Mouse (Mus musculus) kidney, embryonic 16.5 days (tissue): ENCODE measurements around the gene Dapk2. TPM values are rescaled to one million over a fixed set of nuclear protein-coding genes. Genes with fewer than 3 reads are reported as not detected.

Source experiments
- ATAC-seq: fragments of 200-750 bp; cut with Nextera tagmentation; 2 replicates; pipeline ENCODE4 v1.8.0; 2017; ENCODE audit warnings: moderate TSS enrichment; ENCODE audit not compliant: low FRiP score, low TSS enrichment
- H3K27ac ChIP-seq: fragments of 300-500 bp; sonication (generic); 2 replicates; pipeline ENCODE4 v1.5.1; 2014; ENCODE audit warnings: low read length
- H3K27me3 ChIP-seq: fragments of 300-500 bp; sonication (generic); 2 replicates; pipeline ENCODE4 v1.6.1; 2014; ENCODE audit warnings: low read length, control low read depth, mixed read lengths; ENCODE audit not compliant: insufficient read depth
- H3K36me3 ChIP-seq: fragments of 300-500 bp; sonication (generic); 2 replicates; pipeline ENCODE4 v1.6.1; 2014; ENCODE audit warnings: low read length, control low read depth, mixed read lengths; ENCODE audit not compliant: insufficient read depth
- H3K4me1 ChIP-seq: fragments of 300-500 bp; sonication (generic); 2 replicates; pipeline ENCODE4 v1.6.1; 2014; ENCODE audit warnings: low read length, control low read depth, mixed read lengths; ENCODE audit not compliant: insufficient read depth
- H3K4me2 ChIP-seq: fragments of 300-500 bp; sonication (generic); replicated peaks from 2 replicates; pipeline ENCODE4 v1.6.1; 2014; ENCODE audit warnings: low read depth, low read length
- H3K4me3 ChIP-seq: fragments of 300-500 bp; sonication (generic); 2 replicates; pipeline ENCODE4 v1.5.1; 2014; ENCODE audit warnings: mild to moderate bottlenecking, low read length
- H3K9ac ChIP-seq: fragments of 300-500 bp; sonication (generic); replicated peaks from 2 replicates; pipeline ENCODE4 v1.6.1; 2014; ENCODE audit warnings: low read length
- H3K9me3 ChIP-seq: fragments of 300-500 bp; sonication (generic); 2 replicates; pipeline ENCODE4 v1.6.1; 2016; ENCODE audit warnings: low read length, control low read depth
- WGBS: fragments of 180-500 bp; shearing (Covaris S2); extraction: QIAGEN DNeasy Blood & Tissue Kit; methylation state at CpG from one replicate; pipeline ENCODE4 v1.1.7; 2014; 5-methylcytosine and 5-hydroxymethylcytosine counted together
- polyA plus RNA-seq: library from polyadenylated mRNA; unstranded; fragments of >200 nt; fragmentation: Nextera tagmentation; extraction: Ambion mirVana; gene quantifications from 2 replicates; pipeline ENCODE4 v1.2.1, GENCODE M21; 2015

Gene Dapk2
- polyA plus RNA-seq, 1 experiment from 2014 or later: 4.9 TPM

DNA sequence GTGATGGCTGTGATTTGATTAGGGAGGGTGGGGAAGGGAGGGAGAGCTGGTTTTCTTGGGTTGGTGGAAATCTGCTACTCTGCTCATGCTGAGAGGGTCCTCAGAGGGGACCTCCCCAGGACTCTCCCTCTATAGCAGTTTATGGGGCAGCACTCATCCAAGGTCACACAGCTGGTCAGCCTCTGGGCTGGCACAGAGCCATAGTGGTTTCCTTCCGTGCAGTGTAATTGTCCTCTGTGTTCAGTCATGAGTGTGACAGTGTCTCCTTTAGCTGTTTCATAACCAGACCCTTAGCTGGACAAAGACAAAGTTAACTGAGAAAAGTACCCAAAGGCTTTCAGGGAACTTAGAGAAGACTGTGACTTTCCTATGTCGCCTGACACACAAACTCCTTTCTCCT lies 103.7 kb downstream of the Dapk2 start:
- Histone ChIP-seq H3K4me3 (no peak overlapping the region), H3K36me3 (no peaks in the 10 kb centered on the region), H3K9ac (no peak overlapping the region), H3K4me1 (no peaks in the 10 kb centered on the region), H3K9me3 (no peaks in the 10 kb centered on the region), H3K27ac (no peak overlapping the region), H3K27me3 (no peaks in the 10 kb centered on the region), H3K4me2 (no peak overlapping the region)
- WGBS: 69% methylated on average over 2 of the region's 2 CpGs
- no peak for ATAC-seq

DNA sequence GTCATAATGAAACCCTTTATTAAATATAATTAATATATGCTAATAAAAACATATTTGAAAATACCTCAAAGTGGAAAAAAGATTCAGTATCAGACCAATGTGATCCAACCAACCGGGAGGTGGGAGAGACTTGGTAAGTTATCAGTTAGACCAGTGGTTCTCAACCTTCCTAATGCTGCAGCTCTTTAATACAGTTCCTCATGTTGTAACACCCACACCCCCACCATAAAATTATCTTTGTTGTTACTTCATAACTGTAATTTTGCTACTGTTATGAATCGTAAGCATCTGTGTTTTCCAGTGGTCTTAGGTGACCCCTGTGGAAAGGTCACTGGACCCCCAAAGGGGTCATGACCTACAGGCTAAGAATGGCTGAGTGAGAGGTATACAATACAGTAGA lies 105.7 kb downstream of the Dapk2 start:
- no peak overlapping the region for H3K9ac ChIP-seq
- no peaks in the 10 kb centered on the region for H3K4me1 ChIP-seq
- no peak overlapping the region for H3K27ac ChIP-seq
- no peak overlapping the region for H3K4me3 ChIP-seq
- 81% methylated on average over 2 of the region's 2 CpGs for WGBS
- no peak overlapping the region for H3K4me2 ChIP-seq
- no peaks in the 10 kb centered on the region for H3K27me3 ChIP-seq
- no peaks in the 10 kb centered on the region for H3K36me3 ChIP-seq
- H3K9me3 ChIP-seq: no peaks in the 10 kb centered on the region
- ATAC-seq: no peak

DNA sequence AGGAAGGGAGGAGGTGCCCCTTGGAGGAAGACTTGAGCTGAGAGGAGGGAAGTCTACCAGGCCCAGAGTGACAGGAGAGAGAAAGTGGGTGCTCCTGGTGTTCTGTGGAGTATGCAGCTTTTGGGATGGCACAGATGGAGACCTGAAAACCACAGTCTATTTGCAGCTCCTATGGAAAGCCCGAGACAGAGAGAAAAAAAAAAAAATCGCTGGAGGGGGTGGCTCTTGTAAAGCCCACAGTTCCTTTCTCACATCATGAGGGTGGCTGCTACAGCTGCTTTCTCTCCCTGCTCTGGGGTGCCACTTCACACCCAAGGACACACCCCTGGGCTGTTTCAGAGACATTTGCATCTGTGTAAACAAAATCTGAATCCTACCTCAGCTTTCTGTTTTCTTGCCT lies 107.6 kb downstream of the Dapk2 start:
- ATAC-seq: no peak
- H3K27ac ChIP-seq: no peak overlapping the region
- H3K9ac ChIP-seq: no peak overlapping the region
- H3K9me3 ChIP-seq: no peaks in the 10 kb centered on the region
- no peaks in the 10 kb centered on the region for H3K27me3 ChIP-seq
- no peaks in the 10 kb centered on the region for H3K4me1 ChIP-seq
- H3K4me3 ChIP-seq: no peak overlapping the region
- 38% methylated on average over 2 of the region's 2 CpGs for WGBS
- H3K36me3 ChIP-seq: no peaks in the 10 kb centered on the region
- no peak overlapping the region for H3K4me2 ChIP-seq

DNA sequence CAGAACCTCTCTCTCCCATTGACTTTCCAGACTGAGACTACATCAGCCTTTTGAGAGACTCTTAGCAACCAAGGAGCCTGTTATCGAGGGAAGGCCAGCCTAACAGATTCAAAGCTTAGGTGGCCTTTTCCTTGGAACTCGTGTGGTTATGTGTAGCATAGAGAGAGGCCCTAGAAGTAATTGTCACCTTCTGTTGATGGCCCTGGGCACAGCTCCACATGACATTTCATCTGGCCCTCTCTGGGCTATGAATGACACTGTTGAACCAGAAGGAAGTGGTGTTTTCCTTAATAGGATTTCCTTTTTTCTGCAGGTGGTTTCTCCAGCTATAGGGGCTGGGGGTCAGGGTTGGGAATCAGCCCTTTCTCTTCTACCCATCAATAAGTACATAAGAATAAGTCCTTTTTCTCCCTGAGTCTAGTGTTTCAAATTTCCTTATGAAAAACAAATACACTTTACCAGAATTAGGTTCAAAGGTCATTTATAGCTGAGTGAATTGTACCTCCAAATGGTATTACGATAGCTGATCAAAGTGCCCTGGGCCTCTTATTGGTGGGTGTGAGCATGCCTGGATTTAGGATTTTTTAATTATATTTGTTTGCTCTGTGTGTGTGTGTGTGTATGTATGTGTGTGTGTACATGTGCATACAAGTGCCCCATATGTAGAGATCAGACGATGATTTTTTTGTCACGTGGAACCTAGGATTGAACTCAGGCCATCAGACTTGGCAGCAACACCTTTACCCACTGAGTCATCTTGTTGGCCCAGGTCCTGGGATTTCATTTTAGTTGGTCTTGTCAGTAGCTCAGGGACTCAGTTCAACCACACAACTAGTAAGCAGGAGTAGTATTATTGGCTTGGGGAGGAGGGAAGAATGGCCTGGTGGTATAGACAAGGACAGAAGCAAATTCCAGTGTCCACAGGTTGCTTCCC lies 108.5 kb downstream of the Dapk2 start:
- WGBS: 75% methylated on average over 5 of the region's 5 CpGs
- no peak overlapping the region for H3K9ac ChIP-seq
- H3K27me3 ChIP-seq: no peaks in the 10 kb centered on the region
- H3K4me1 ChIP-seq: no peaks in the 10 kb centered on the region
- no peak overlapping the region for H3K4me3 ChIP-seq
- H3K4me2 ChIP-seq: no peak overlapping the region
- no peaks in the 10 kb centered on the region for H3K9me3 ChIP-seq
- H3K36me3 ChIP-seq: no peaks in the 10 kb centered on the region
- ATAC-seq: no peak
- H3K27ac ChIP-seq: no peak overlapping the region

DNA sequence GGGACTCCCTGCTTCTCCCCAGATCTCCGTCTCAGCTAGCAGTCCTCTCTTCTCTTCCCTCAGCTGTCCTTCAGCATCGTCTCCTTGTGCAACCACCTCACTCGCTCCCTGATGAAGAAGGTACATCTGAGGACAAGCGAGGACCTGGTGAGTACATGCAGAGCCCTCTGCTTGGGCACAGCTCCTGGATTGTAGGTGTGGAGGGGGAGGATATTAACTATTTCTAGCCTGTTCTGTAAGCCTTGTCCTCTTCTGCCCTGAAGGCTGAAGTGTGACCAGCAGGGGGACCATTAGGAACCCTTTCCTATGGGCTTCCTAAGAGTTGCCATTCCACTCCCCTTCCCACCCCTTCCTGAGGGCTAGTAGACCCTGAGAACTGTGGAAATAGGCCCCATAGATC lies 110.8 kb downstream of the Dapk2 start:
- no peak overlapping the region for H3K27ac ChIP-seq
- no peak overlapping the region for H3K9ac ChIP-seq
- ATAC-seq: no peak
- no peaks in the 10 kb centered on the region for H3K27me3 ChIP-seq
- H3K36me3 ChIP-seq: no peaks in the 10 kb centered on the region
- H3K4me3 ChIP-seq: no peak overlapping the region
- no peaks in the 10 kb centered on the region for H3K9me3 ChIP-seq
- no peak overlapping the region for H3K4me2 ChIP-seq
- WGBS: 96% methylated on average over 4 of the region's 4 CpGs
- H3K4me1 ChIP-seq: no peaks in the 10 kb centered on the region

DNA sequence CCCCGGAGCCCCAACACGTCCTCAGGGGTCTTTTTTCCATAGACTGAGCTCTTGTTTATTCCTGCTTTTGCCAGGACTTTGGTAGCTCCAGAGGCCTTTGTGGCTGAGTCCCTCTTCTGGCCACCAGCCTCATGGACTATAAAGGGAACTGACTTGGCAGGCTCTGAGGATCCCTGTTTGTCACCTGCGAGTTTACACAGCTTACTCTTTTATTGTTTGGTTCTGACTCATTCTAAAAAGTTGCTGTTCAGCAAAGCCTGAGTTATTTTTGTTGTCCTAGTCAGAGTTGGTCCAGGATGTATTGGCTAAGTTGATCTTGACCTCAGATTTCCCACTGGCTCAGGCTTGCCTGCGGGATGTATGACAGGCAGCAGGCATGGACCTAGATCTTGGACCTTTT lies 112.0 kb downstream of the Dapk2 start:
- Histone ChIP-seq H3K4me3 (no peak overlapping the region), H3K4me2 (no peak overlapping the region), H3K36me3 (no peaks in the 10 kb centered on the region), H3K27ac (no peak overlapping the region), H3K27me3 (no peaks in the 10 kb centered on the region), H3K9ac (no peak overlapping the region), H3K9me3 (no peaks in the 10 kb centered on the region), H3K4me1 (peaks cover 2% of the 10 kb centered on the region)
- no peak for ATAC-seq
- 83% methylated on average over 4 of the region's 4 CpGs for WGBS

DNA sequence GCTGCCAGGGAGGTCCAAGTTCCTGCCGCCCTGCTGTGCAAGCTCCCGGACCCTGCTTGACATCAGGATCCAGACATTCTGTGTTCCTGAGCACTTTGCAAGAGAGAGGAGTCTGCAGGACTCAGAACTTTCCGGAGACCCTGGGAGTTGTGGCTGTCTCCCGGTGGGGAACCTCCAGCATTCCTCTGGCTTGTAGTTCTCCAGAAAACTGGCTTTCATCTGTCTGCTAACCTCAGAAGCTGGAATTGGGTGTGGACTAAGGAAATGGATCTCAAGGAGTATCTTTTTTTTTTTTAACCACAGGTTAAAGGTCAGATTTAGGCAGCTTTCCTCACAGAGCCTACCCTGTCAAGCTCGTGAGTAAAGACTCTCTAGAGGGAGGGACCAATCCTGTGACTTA lies 113.7 kb downstream of the Dapk2 start:
- Histone ChIP-seq H3K9me3 (no peaks in the 10 kb centered on the region), H3K4me2 (no peak overlapping the region), H3K4me3 (no peak overlapping the region), H3K9ac (no peak overlapping the region), H3K36me3 (no peaks in the 10 kb centered on the region), H3K27me3 (no peaks in the 10 kb centered on the region), H3K4me1 (peaks cover 19% of the 10 kb centered on the region), H3K27ac (no peak overlapping the region)
- WGBS: 45% methylated on average over 5 of the region's 5 CpGs
- no peak for ATAC-seq

DNA sequence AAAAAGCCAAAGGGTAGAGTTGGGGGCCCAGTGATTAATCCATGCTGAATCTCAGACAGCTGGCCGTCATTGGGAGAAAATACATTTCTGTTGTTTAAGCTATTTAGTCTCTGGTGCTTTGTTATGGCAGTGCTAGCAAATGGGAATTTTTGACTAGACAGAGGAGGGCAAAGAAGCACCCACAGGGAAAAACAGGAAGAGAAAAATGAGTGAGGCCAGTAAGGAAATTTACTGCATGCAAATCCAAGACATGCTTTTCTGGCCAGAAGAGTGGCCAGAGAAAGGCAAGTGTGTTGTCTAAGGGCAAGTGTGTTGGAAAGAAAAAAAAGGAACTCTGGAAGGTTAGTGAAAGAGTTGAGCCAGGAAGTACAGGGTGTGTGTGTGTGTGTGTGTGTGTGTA lies 115.6 kb downstream of the Dapk2 start:
- H3K9me3 ChIP-seq: no peaks in the 10 kb centered on the region
- H3K4me3 ChIP-seq: no peak overlapping the region
- no peaks in the 10 kb centered on the region for H3K27me3 ChIP-seq
- H3K9ac ChIP-seq: no peak overlapping the region
- peaks cover 22% of the 10 kb centered on the region for H3K4me1 ChIP-seq
- H3K4me2 ChIP-seq: no peak overlapping the region
- WGBS: 96% methylated on average over 1 of the region's 1 CpGs
- ATAC-seq: no peak
- H3K27ac ChIP-seq: no peak overlapping the region
- no peaks in the 10 kb centered on the region for H3K36me3 ChIP-seq

DNA sequence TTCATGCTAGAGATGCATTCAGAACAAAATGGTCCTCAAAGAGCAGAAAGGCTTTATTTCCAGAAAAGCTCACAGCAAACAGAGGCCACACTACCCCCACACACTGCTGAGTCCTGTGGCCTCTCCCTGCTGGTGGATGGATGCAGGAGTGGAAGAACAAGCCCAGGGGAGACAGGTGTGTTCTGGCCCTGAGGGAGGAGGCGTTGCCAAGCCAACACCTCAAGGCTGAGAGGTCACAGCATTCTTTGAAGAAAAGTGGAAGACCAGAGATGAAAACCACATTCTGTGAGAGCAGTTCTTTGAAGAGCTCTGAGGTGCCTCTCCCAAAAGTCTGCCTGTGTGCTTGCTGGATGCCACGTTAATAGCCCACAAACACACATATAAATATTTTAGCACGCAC lies 116.6 kb downstream of the Dapk2 start:
- ATAC-seq: no peak
- H3K4me1 ChIP-seq: peaks cover 22% of the 10 kb centered on the region
- H3K9ac ChIP-seq: no peak overlapping the region
- no peak overlapping the region for H3K4me2 ChIP-seq
- H3K36me3 ChIP-seq: no peaks in the 10 kb centered on the region
- H3K27me3 ChIP-seq: no peaks in the 10 kb centered on the region
- WGBS: 63% methylated on average over 3 of the region's 3 CpGs
- H3K9me3 ChIP-seq: no peaks in the 10 kb centered on the region
- no peak overlapping the region for H3K4me3 ChIP-seq
- no peak overlapping the region for H3K27ac ChIP-seq

DNA sequence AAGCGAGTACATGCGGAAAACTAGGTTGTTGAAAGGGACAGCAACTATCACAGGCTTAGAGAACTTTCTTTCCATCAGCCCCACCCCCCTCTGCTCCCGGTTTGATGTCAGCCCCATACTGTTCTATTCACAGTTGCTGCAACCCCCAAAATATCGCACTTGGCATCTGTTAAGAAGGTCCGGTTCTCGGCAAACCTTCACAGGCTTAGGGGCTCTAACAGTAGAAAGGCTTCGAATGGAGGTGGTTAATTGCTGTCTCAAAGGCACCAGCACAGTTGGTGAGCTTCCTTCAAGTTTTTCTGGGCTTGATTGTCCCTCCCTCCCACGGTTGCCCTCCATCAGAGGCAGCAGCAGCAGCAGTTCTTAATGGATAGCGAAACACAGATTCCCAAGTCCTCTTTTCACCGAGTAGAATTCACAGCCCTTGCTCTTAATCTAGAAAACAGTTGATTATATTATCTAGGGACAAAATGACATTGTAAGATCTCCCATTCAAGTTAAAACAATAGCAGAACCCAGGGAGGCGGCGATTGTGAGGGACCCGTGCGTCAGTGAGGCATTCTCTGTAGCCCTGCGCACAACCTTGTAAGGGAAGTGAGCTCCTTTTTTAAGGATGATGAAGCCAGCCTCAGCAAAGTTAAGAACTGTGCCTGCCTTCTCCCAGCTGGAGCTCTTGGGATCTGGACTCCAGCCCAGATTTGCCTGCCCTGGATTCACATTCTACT lies 117.4 kb downstream of the Dapk2 start:
- Histone ChIP-seq H3K9ac (peak overlapping the region; percentile 20; the same call in 1 of the 2 replicates), H3K27ac (peak overlapping the region; percentile 61), H3K4me1 (peaks cover 22% of the 10 kb centered on the region), H3K9me3 (no peaks in the 10 kb centered on the region), H3K4me2 (peak overlapping the region; percentile 51), H3K36me3 (no peaks in the 10 kb centered on the region), H3K27me3 (no peaks in the 10 kb centered on the region), H3K4me3 (peak overlapping the region; percentile 24)
- ATAC-seq: no peak
- 7% methylated on average over 15 of the region's 15 CpGs for WGBS
